Mouse (Mus musculus) embryonic facial prominence, embryonic 11.5 days (tissue): Measurements from ENCODE around the gene Dnajb8. TPM values are rescaled to one million over a fixed set of nuclear protein-coding genes. Genes with fewer than 3 reads are reported as not detected.

Source experiments
- ATAC-seq: fragments of 200-750 bp; cut with Nextera tagmentation; replicated peaks from 2 replicates; pipeline ENCODE4 v1.8.0; 2017; ENCODE audit warnings: low read depth; ENCODE audit not compliant: insufficient number of reproducible peaks, low FRiP score, low TSS enrichment
- DNase-seq: peaks from one replicate; pipeline ENCODE4 v3.0.0-alpha.2; 2015; ENCODE audit warnings: low spot score
- H3K27ac ChIP-seq: fragments of 300-500 bp; sonication (generic); replicated peaks from 2 replicates; pipeline ENCODE4 v1.5.1; 2014; ENCODE audit warnings: mild to moderate bottlenecking, low read depth, low read length, control low read depth
- H3K27me3 ChIP-seq: fragments of 300-500 bp; sonication (generic); 2 replicates; pipeline ENCODE4 v1.6.1; 2014; ENCODE audit warnings: mild to moderate bottlenecking, low read length, moderate library complexity, mixed read lengths; ENCODE audit not compliant: control insufficient read depth, insufficient read depth
- H3K36me3 ChIP-seq: fragments of 300-500 bp; sonication (generic); replicated peaks from 2 replicates; pipeline ENCODE4 v1.6.1; 2014; ENCODE audit warnings: low read depth, mild to moderate bottlenecking, low read length, moderate library complexity, mixed read lengths; ENCODE audit not compliant: control insufficient read depth, insufficient read depth
- H3K4me1 ChIP-seq: fragments of 300-500 bp; sonication (generic); 2 replicates; pipeline ENCODE4 v1.6.1; 2014; ENCODE audit warnings: low read length, mixed read lengths; ENCODE audit not compliant: control insufficient read depth, insufficient read depth
- H3K4me2 ChIP-seq: fragments of 300-500 bp; sonication (generic); 2 replicates; pipeline ENCODE4 v1.6.1; 2014; ENCODE audit warnings: low read depth, mild to moderate bottlenecking, control low read depth, low read length, moderate library complexity
- H3K4me3 ChIP-seq: fragments of 300-500 bp; sonication (generic); 2 replicates; pipeline ENCODE4 v1.5.1; 2014; ENCODE audit warnings: low read depth, low read length, control low read depth
- H3K9ac ChIP-seq: fragments of 300-500 bp; sonication (generic); replicated peaks from 2 replicates; pipeline ENCODE4 v1.6.1; 2014; ENCODE audit warnings: mild to moderate bottlenecking, control low read depth, low read length
- H3K9me3 ChIP-seq: fragments of 300-500 bp; sonication (generic); replicated peaks from 2 replicates; pipeline ENCODE4 v1.6.1; 2016; ENCODE audit warnings: mild to moderate bottlenecking, low read length, inconsistent platforms, mixed read lengths; ENCODE audit not compliant: control insufficient read depth
- WGBS: fragments of 180-500 bp; shearing (Covaris S2); extraction: QIAGEN DNeasy Blood & Tissue Kit; methylation state at CpG from one replicate; pipeline ENCODE4 v1.1.7; 2014; 5-methylcytosine and 5-hydroxymethylcytosine counted together
- polyA plus RNA-seq: library from polyadenylated mRNA; unstranded; fragments of >200 nt; fragmentation: Nextera tagmentation; extraction: Ambion mirVana; gene quantifications from 2 replicates; pipeline ENCODE4 v1.2.1, GENCODE M21; 2014

Dnajb8 gene
- polyA plus RNA-seq, 1 experiment from 2014 or later, result not detected

- ATAC-seq (no peak), DNase-seq (no peak)
- H3K36me3 ChIP-seq, result no peaks in the 10 kb centered on the region
- H3K9ac ChIP-seq, result no peak overlapping the region; the same call in 1 of the 2 replicates
- H3K4me1 ChIP-seq, result peaks cover 15% of the 10 kb centered on the region
- 8% methylated on average over 6 of the region's 6 CpGs for WGBS
- peaks cover 76% of the 10 kb centered on the region for H3K27me3 ChIP-seq
- no peak overlapping the region for H3K4me3 ChIP-seq
- H3K27ac ChIP-seq, result no peak overlapping the region
- H3K9me3 ChIP-seq, result no peaks in the 10 kb centered on the region
- no peak overlapping the region for H3K4me2 ChIP-seq
These were observed 31.1 kb upstream of the Dnajb8 start for GRCm38 (mm10) chr6:88191024-88191365.

- no peak overlapping the region for H3K9ac ChIP-seq
- no peaks in the 10 kb centered on the region for H3K9me3 ChIP-seq
- no peak for ATAC-seq
- no peak for DNase-seq
- no peak overlapping the region for H3K27ac ChIP-seq
- no peak overlapping the region for H3K4me3 ChIP-seq
- peaks cover 79% of the 10 kb centered on the region for H3K27me3 ChIP-seq
- H3K36me3 ChIP-seq, result no peaks in the 10 kb centered on the region
- no peak overlapping the region for H3K4me2 ChIP-seq
- WGBS, result 15% methylated on average over 4 of the region's 4 CpGs
- H3K4me1 ChIP-seq, result peaks cover 15% of the 10 kb centered on the region
These were observed 30.5 kb upstream of the Dnajb8 start for GRCm38 (mm10) chr6:88191411-88192070.

GRCm38 (mm10) chr6:88192756-88193155 lies 29.3 kb upstream of the Dnajb8 start:
- WGBS, result 10% methylated on average over 8 of the region's 8 CpGs
- ATAC-seq (no peak), DNase-seq (no peak)
- Histone ChIP-seq H3K9me3 (no peaks in the 10 kb centered on the region), H3K27me3 (peaks cover 89% of the 10 kb centered on the region), H3K9ac (no peak overlapping the region), H3K4me2 (no peak overlapping the region), H3K36me3 (no peaks in the 10 kb centered on the region), H3K4me3 (no peak overlapping the region), H3K4me1 (peaks cover 21% of the 10 kb centered on the region), H3K27ac (no peak overlapping the region)

- H3K4me3 ChIP-seq, result peak within 1 kb of the TSS; percentile 38
- H3K36me3 ChIP-seq, result no peaks in the 10 kb centered on the region
- peaks cover 90% of the 10 kb centered on the region for H3K27me3 ChIP-seq
- WGBS, result under 1% methylated on average over 53 of the region's 57 CpGs
- DNase-seq (no peak), ATAC-seq (no peak)
- H3K4me2 ChIP-seq, result peak within 1 kb of the TSS; percentile 83
- no peak within 1 kb of the TSS for H3K27ac ChIP-seq
- peaks cover 21% of the 10 kb centered on the region for H3K4me1 ChIP-seq
- H3K9me3 ChIP-seq, result no peaks in the 10 kb centered on the region
- H3K9ac ChIP-seq, result peak within 1 kb of the TSS; percentile 55
These were observed 28.5 kb upstream of the Dnajb8 start, which contains the start of gene Gata2 for GRCm38 (mm10) chr6:88193433-88194052. Gene Gata2 (plus strand): TSS chr6:88193891.

- peak overlapping the region; percentile 83 for H3K4me2 ChIP-seq
- WGBS, result 1% methylated on average over 58 of the region's 58 CpGs
- peak; percentile 61 for DNase-seq
- peaks cover 89% of the 10 kb centered on the region for H3K27me3 ChIP-seq
- peak overlapping the region; percentile 38 for H3K4me3 ChIP-seq
- no peak overlapping the region for H3K27ac ChIP-seq
- H3K4me1 ChIP-seq, result peaks cover 21% of the 10 kb centered on the region
- no peaks in the 10 kb centered on the region for H3K36me3 ChIP-seq
- H3K9me3 ChIP-seq, result no peaks in the 10 kb centered on the region
- ATAC-seq, result no peak
- H3K9ac ChIP-seq, result peak overlapping the region; percentile 55
These were observed 27.8 kb upstream of the Dnajb8 start for GRCm38 (mm10) chr6:88194053-88194977.

- Histone ChIP-seq H3K27me3 (peaks cover 90% of the 10 kb centered on the region), H3K27ac (no peak overlapping the region), H3K4me2 (peak overlapping the region; percentile 17; the same call in 1 of the 2 replicates), H3K36me3 (no peaks in the 10 kb centered on the region), H3K9ac (peak overlapping the region; percentile 27; the same call in 1 of the 2 replicates), H3K9me3 (no peaks in the 10 kb centered on the region), H3K4me1 (peaks cover 18% of the 10 kb centered on the region), H3K4me3 (no peak overlapping the region; the same call in 1 of the 2 replicates)
- DNase-seq (peak; percentile 10), ATAC-seq (no peak)
- 5% methylated on average over 7 of the region's 7 CpGs for WGBS
These were observed 27.1 kb upstream of the Dnajb8 start for GRCm38 (mm10) chr6:88194978-88195325.

- WGBS, result 1% methylated on average over 33 of the region's 33 CpGs
- DNase-seq (peak; percentile 30), ATAC-seq (no peak)
- Histone ChIP-seq H3K27me3 (peaks cover 90% of the 10 kb centered on the region), H3K27ac (no peak overlapping the region), H3K4me2 (peak overlapping the region; percentile 79), H3K36me3 (no peaks in the 10 kb centered on the region), H3K4me3 (peak overlapping the region; percentile 47), H3K9me3 (no peaks in the 10 kb centered on the region), H3K9ac (peak overlapping the region; percentile 55), H3K4me1 (peaks cover 12% of the 10 kb centered on the region)
These were observed 25.9 kb upstream of the Dnajb8 start for GRCm38 (mm10) chr6:88196054-88196732.
